Mouse (Mus musculus): ENCODE results near the gene 4930402H24Rik.
A peak's percentile ranks its signal among the peaks of the same experiment; 100 is the strongest.

4930402H24Rik gene

GRCm38 (mm10) chr2:130905751-130906583 is at the start of gene 4930402H24Rik, which contains the start of gene Atrn:
Gene 4930402H24Rik (minus strand): TSS chr2:130906406.
Gene Atrn (plus strand): TSS chr2:130906495.
- DNase-seq (ENCODE audit: low spot score): peak; percentile 90

DNA sequence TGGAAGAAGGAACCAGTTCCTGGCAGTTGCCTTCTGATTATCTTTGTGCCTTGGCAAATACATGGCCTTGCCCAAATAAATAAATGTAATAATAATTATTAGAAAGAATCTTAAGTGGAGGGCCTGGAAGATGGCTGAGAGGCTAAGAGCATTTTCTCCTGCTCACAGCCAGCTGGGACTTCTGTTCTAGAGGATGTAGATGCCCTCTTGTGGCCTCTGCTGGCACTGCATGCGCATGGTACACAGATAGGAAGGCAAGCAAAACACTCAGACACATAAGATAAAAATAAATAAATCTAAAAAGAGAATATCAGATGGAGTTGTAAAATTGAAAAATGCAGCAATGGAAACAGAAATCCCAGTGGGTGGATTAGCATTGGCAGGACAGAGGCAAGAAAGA is 44.3 kb upstream of the 4930402H24Rik start:
- peak; percentile 62 for DNase-seq (ENCODE audit: low spot score)

DNA sequence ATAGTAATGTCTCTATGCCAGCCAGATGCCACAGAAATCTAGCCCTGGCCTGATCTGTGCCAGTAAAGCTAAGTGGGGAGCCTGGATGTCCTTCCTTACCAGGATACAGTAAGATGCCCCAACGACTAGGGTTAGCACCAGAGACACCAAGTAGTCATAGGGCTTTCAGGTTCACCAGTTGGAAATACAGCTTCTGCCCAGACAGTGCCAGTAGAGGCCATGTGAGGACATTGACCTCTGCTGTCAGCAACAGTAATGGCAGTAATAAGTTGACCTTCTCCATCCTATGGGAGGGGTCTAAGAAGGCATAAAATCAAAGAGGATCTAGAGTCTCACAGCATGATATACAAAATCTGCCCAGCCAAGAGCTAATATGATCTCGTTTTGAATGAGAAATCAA is 43.6 kb upstream of the 4930402H24Rik start:
- DNase-seq (ENCODE audit: low spot score): no peak

- DNase-seq (ENCODE audit: low spot score): no peak
Observed at GRCm38 (mm10) chr2:130932865-130933264, 26.7 kb upstream of the 4930402H24Rik start.

DNA sequence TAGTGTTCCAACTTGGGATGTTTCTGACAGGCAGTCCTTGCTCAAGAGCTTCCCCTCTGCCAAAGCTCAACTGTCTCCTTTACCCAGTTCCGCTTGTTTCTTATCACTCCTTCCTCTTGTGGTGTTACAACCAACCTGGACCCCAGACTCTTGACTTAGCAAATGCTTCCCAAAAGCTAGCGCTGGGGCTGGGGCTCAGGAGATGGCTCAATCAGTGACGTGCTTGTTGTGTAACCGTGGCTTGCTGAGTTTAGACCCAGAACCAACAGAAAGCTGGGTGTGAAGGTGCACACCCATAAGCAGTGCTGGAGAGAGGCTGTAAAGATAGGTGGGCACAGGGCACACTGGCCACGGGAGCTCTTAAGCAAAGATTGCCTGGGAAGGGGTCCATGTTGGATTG is 23.8 kb upstream of the 4930402H24Rik start:
- no peak for DNase-seq (ENCODE audit: low spot score)

GRCm38 (mm10) chr2:130928530-130928929 is 22.3 kb upstream of the 4930402H24Rik start:
- DNase-seq (ENCODE audit: low spot score): no peak

- DNase-seq (ENCODE audit: low spot score): no peak
Observed at GRCm38 (mm10) chr2:130928031-130928430, 21.8 kb upstream of the 4930402H24Rik start.

- DNase-seq (ENCODE audit: low spot score): no peak
Observed at GRCm38 (mm10) chr2:130924950-130925349, 18.7 kb upstream of the 4930402H24Rik start.

- no peak for DNase-seq (ENCODE audit: low spot score)
Observed at GRCm38 (mm10) chr2:130919062-130919593, 12.9 kb upstream of the 4930402H24Rik start.

DNA sequence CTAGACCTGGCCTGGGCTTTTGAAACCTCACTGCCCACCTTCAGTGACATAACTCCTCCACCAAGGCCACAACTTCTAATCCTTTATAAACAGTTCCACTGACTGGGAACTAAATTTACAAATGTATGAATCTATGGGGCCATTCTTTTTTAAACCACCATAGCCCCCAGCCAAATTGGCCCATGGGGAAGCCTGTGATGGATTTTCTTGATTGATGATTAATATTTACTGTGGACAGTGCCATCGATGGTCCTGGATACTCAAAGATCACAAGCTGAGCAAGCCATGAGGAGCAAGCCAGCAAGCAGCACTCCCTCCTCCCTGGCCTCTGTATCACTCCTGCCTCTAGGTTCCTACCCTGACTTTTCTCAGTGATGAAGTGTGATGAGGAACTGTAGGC is 11.5 kb upstream of the 4930402H24Rik start:
- no peak for DNase-seq (ENCODE audit: low spot score)

GRCm38 (mm10) chr2:130916521-130917147 is 10.4 kb upstream of the 4930402H24Rik start:
- no peak for DNase-seq (ENCODE audit: low spot score)

DNA sequence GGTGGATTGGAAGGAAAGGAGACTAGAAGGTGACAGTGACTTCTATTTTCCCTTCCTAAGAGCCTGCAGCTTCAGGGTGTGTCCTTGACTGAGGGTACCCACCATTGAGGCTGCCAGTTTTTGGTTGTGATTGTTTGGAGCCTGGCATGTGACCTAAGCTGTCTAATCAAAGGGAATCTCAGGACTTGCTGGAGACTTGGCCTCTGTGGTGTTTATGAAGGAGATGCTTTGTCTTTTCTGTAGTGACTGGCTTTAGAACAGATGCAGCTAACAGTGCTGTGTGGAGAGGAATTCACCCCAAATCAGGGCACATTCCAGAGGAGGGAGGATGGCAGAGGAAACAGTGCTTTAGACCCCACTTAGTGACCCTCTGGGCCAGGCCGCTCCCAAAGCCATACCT is 8.7 kb upstream of the 4930402H24Rik start:
- DNase-seq (ENCODE audit: low spot score): no peak

DNA sequence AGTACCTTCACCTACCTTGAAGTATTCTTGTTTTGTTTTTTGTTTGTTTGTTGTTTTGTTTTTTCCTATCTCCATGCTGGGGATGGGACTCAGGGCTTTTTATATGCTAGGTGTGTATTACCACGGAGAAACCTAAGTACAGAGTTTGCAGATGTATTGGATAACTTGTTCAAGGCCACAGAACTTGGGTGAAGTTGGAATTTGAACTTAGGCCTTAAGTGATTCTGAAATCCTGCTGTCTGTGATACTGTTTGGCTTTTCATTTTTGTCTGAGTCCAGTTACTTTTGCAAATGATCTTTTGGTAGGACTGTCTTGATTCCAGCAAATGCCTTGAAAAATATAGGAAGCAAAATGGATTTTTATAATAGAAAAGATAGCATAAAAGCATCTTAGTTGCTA is 5.5 kb upstream of the 4930402H24Rik start:
- DNase-seq (ENCODE audit: low spot score): no peak

DNA sequence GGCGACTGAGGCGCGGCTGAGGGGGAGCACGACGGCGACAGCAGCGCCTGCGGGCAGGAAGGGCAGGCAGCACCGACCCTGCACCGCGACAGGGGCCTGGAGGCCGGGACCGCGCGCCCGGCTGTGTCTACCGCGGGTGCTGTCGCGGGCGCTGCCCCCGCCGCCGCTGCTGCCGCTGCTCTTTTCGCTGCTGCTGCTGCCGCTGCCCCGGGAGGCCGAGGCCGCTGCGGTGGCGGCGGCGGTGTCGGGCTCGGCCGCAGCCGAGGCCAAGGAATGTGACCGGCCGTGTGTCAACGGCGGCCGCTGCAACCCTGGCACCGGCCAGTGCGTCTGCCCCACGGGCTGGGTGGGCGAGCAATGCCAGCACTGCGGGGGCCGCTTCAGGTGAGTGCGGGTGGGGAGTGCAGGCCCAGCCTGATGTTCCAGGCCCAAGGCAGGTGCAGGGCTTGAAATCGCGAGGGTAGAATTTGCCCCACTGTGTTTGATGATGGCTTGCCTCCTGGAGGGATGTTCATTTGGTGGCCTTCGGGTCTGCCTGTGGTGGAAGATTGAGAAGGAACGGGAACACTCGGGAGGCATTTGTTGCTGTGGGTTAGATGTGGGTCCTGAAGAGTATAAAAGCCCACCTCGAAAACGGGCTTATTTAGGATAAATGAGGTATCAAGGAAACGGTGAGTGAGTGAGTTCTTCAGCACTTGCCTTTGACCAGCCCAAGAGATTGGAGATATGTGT is 544 bp upstream of the 4930402H24Rik start:
- no peak for DNase-seq (ENCODE audit: low spot score)

- DNase-seq (ENCODE audit: low spot score): no peak
Observed at GRCm38 (mm10) chr2:130898783-130899182, 7.4 kb downstream of the 4930402H24Rik start.

GRCm38 (mm10) chr2:130897856-130898255 is 8.3 kb downstream of the 4930402H24Rik start:
- no peak for DNase-seq (ENCODE audit: low spot score)

- no peak for DNase-seq (ENCODE audit: low spot score)
Observed at GRCm38 (mm10) chr2:130896944-130897343, 9.3 kb downstream of the 4930402H24Rik start.

DNA sequence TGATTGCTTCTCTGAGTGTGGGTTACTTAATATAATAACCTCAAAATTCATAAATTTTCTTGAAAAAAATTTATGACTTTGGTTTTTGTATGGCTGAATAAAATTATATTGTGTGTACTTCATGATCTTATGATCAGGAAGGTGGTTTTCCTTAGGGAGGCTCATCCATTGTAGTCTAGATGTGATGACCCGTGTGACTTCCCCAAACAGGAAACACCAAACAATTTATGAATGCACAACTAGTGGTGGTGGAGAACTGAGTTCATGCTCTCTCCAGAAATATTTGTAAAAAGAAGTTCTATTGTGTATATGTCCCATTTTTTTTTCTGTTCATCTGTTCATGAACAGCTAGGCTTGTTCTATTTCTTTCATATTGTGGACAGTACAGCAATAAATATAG is 18.8 kb downstream of the 4930402H24Rik start:
- no peak for DNase-seq (ENCODE audit: low spot score)

DNA sequence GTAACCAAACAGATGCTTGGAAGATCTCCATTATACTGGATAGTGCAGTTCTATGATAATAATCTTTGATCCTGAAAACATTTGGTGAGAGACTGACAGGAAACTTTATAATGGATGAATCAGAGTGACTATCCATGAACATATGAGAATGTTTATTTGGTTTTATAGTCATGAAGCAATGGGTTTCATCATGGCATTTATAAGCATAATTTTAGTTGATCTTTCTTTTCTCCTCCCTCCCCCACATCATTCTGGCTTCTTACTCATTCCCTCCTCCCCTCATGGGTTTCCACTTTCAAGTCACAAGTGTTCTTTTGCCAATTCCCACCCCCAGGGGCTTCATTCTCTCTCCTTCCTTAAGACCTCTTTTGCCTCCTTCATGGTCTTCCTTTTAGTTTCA is 19.2 kb downstream of the 4930402H24Rik start:
- no peak for DNase-seq (ENCODE audit: low spot score)

DNA sequence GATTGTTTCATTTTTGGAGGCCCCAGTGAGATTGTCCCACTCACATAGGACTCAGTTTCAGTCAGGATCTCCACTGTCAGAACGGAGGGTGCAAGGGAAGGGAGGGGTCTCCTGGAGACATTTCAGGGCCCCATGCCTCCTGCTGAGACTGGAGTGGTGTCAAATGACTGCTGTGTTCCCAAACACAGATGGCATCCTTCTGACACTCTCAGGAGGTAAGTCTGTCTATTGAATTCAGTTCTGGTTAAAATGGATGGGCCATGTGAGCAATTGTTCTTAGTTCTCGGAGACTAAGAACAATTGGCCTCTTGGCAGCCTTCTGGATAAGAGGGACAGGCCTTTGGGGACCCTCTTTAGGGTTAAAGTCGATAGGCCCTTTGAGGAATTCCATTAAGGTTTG is 28.8 kb downstream of the 4930402H24Rik start:
- DNase-seq (ENCODE audit: low spot score): no peak

- no peak for DNase-seq (ENCODE audit: low spot score)
Observed at GRCm38 (mm10) chr2:130870916-130871315, 35.3 kb downstream of the 4930402H24Rik start.

- no peak for DNase-seq (ENCODE audit: low spot score)
Observed at GRCm38 (mm10) chr2:130862091-130862490, 44.1 kb downstream of the 4930402H24Rik start.

Measured in spleen, adult 12 weeks (tissue).